Mouse (Mus musculus): ENCODE measurements around the gene Msx2. TPM values are rescaled to one million over a fixed set of nuclear protein-coding genes. Genes with fewer than 3 reads are reported as not detected.

Msx2 gene
- total RNA-seq (2023), result not detected

DNA sequence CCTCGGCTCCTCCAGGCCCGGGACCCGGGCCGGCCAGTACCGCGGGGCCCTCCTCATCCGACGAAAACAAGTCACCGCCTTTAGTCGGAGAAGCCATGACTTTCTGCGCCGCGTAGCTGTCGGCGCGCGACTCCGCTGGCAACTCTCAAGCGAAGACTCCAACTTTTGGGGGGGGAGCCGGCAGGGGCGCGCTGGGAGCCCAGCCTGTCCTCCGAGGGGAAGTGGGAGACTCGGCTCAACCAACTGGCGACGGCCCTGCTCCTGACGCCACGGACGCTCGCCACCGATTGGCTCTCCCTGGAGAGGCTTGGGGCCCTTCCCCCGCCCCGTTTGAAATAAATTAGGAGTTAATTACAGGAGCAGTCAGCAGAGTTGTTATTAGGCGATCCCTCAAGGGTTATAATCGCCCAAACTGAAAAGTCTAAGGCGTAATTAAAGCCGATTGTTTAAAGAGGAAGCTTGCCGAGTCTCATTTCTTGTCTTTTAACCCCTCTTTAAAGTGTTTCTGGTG lies at the start of gene Msx2:
Gene Msx2 (minus strand): TSS at position 461 of the 511 bp plus-strand sequence.

Other genes with a start within 250 kb of the Msx2 start
- gene Ror2, start 186.9 kb downstream of the Msx2 start, total RNA-seq (2023), result under 1 TPM in 1 of 2 experiments, not detected in 1; 0.09 TPM
- gene Sptlc1, start 95.7 kb downstream of the Msx2 start, total RNA-seq (2023), result 10 to 100 TPM; 26.3 to 26.4 TPM

Data from neutrophil, adult 83 days (primary cell).